Mouse (Mus musculus) lung, postnatal 10 days (tissue): ENCODE data around the gene Mta1.

Source experiments
- DNase-seq: peaks from one replicate; pipeline ENCODE4 v3.0.0; 2021

Mta1 gene

DNA sequence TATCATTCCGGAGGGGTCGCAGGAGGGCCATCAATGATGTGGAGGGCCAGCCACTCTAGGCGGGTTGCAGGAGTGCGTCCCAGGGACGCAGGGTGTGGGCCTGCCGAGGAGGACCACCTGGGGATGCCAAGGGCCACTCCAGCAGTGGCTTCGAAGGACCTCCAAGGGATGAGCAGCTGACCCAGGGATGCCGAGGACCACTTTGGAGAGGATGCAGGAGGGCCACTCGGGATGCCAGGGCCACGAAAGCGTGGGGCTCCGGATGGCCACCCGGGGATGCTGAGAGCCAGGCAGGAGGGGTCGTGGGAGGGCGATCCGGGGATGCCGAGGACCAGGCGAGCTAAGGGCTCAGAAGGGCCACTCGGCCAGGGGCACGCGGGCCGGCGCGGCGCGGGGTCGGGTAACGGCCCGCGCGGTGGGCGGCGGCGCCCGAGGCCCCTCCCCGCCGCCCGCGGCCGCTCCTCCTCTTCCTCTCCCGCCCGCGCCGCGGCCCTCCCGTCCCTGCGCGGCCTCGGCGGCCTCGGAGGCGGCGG lies at the start of gene Mta1:
Gene Mta1 (plus strand): TSS at position 530 of the 533 bp plus-strand sequence.
- peak; percentile 53 for DNase-seq

DNA sequence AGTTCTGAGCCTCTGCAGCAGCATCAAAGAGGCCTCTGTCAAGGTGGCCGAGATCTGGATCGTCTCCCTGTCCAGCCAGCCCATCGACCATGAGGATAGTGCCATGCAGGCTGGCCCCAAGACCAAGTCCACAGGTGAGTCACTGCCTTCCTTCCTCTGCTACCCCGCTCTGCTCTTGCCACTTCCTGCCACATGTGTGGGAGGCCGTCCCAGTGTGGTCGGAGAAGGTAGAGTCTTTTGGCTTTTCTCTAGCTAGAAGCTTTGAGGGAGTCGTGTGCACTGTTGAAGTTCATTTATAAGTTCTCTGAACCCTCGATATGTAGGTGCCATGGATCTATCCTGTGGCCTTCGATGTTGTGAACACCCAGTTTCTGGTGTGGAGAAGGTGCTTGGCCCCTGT lies 48.2 kb upstream of the Mta1 start:
- DNase-seq = no peak

DNA sequence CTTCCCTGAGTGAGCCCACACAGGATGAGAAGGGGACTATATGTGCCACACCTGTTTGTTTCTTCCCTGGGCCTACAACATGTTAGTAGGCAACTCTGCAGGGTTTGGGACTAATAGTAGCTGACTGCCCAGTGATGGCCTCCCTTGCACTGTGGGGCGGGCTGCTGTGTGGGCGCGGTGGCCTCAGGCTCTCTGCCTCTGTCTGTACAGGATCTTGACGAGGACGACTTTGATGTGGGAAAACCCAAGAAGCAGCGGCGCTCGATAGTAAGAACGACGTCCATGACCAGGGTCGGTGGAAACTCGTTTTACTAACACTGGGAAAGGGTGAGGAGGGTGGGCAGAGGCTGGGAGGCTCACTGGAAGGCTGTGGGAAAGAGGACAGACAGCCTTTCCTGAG lies 47.4 kb upstream of the Mta1 start:
- no peak for DNase-seq

DNA sequence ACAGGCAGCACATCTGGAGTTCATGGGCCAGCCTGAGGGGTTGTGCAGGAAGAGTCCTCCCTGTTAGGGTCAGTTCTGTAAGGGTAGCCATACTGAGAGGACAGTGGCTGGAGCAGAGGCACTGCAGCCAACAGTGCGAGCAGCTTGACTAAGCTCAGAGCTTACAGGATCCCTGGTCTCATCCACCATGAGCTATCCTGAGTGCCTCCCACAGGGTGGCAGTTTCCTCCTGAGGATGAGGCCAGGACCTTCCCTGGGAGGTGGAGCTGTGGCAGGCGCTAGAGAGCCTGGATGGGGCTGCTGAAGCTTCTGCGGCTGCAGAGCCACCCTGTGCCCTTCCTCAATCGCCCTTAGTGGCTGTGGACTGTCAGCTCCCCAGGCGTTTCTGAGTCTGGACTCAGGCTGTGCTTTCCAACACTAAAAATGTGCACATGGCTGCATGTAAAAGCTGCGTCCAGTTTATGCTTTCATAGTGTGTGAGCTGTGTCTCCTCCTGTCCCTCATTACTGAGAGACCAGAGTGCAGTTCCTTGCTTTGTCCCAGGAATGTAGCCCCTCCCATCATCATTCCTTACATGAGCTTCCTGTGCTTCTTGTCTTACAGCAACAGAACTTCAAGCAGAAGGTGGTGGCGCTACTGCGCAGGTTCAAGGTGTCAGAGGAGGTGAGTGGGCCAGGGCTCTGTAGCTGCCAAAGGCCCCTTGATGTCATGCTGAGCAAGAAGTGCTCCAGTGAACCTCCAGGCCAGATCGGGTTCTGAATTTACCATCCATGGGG lies 46.3 kb upstream of the Mta1 start:
- peak; percentile 43 for DNase-seq

DNA sequence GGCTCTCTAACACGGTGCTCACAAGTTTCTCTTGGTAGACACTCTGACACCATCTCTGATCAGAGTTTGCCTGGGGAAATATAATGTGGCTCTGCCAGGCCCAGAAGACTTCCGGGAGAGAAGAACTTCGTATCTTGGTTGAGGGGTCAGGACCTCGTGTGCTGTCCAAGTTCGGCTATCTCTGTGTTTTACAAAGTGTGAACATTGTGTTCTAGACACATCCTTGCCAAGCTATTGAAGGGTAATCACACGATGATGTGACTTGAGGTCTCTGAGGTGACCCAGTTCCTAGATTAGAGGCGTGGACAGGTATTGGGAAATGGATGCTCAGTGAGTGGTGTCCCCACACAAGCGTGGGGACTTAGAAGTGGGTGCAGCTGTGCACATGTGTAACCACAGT lies 42.0 kb upstream of the Mta1 start:
- DNase-seq = no peak

DNA sequence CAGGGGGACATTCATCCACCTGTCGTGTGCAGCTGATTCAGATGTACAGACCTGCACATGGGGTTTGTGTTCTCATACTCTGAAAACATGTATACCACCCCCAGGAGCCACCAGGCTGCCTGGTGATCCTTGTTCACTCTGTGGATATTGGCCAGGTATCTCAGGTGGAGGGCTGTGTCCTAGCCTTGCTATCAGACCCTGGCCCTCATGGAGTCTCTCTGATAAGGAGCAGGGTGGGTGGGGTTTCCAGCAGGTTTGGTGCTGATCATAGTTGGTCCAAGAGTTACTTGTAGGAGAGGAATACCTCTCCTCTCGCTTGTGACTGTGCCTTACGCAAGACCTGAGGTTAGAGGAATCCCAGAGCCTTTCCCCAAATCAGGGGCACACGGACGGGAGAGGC lies 37.9 kb upstream of the Mta1 start:
- no peak for DNase-seq

DNA sequence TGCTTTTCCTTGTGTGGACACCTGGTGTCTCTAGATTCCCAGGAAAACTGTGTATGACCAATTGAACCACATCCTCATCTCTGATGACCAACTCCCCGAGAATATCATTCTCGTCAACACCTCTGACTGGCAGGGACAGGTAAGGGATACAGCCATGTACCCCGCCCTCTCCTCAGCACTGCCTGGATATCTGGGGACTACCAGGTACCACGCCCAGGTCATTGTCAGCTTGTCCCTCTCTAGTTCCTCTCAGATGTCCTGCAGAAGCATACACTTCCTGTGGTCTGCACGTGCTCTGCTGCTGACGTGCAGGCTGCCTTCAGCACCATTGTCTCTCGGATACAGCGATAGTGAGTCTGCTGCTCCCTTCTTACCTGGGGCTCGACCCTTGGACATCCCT lies 36.5 kb upstream of the Mta1 start:
- DNase-seq = no peak

DNA sequence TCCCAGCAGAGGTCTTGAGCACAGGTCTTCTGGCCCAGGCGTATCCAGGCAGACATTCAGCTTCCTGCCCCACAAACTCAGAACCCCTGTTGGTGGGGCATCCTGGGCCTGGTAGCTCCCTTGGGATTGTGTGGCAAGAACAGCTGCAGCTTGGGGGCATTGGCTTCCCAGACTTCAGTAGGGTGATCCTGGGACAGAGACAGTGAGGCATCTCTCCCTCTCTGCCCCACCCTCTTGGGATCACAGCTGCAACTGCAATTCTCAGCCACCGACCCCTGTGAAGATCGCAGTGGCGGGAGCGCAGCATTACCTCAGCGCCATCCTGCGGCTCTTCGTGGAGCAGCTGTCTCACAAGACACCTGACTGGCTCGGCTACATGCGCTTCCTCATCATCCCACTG lies 35.9 kb upstream of the Mta1 start:
- DNase-seq = no peak

DNA sequence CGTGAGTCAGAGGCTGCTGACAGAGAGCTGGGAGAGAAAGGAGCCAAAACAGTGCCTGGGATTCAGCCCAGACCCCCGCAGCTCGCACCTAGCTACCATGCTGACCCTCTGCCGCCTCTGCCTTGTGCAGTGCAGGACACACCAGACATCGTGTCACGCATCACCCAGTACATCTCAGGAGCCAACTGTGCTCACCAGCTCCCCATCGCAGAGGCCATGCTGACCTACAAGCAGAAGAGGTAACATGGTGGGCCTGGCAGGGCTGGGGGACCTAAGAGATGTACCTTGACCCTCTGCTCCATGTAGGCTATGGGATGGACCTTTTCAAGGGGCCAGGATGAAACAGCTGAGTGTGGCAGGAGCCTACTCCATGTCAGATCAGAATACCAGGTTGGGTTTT lies 34.4 kb upstream of the Mta1 start:
- no peak for DNase-seq

DNA sequence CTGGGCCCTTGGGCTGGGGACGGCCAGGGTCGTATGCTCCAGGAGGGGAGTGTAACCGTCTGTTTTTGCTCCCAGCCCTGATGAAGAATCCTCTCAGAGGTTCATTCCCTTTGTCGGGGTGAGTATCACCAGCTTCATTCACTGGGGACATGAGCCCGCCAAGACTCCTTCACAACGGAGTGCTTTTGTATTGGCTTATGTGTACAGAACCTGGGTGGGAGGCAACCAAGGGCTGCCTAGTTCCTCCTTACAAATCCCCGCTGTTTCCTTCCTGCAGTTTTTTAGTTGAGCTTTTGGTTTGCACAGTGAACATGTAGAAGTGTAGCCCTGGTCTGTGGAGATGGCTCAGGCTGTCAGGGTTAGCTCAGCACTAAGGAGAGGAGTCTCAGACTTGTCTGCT lies 30.1 kb upstream of the Mta1 start:
- DNase-seq = no peak

DNA sequence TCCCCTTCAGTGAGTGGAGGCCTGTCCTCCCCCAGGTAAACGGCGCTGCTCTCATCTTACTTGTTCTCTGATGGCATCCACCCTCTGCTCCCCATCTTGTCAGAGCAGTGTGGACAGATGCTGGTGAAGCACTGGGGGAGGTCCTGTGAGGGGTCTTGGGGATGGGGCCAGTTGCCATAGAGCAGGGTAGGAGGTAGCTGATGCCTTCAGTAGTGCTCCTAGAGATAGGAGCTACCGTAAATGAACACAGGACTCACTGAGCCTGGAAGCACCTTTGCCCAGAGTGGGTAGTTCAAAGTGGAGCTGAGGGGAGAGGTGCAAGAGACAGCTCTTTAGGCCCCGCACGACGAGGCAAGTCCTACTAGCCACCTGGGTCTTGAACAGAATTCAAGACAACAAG lies 28.7 kb upstream of the Mta1 start:
- no peak for DNase-seq

DNA sequence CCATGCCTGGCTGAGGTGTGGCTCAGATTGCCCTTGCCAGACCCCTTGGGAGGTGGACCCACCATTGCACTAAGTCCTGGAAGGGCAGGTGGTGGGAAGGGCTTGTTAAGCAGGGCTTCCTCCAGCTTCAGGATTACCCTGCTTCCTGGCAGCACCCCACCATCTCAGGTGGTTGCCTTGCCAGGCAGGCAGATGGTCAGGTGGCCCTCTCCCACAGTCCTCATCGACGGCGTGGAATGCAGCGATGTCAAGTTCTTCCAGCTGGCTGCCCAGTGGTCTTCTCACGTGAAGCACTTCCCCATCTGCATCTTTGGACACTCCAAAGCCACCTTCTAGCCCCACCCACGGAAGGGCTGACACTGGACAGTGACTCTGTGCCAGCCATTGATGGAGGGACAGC lies 26.8 kb upstream of the Mta1 start:
- no peak for DNase-seq

DNA sequence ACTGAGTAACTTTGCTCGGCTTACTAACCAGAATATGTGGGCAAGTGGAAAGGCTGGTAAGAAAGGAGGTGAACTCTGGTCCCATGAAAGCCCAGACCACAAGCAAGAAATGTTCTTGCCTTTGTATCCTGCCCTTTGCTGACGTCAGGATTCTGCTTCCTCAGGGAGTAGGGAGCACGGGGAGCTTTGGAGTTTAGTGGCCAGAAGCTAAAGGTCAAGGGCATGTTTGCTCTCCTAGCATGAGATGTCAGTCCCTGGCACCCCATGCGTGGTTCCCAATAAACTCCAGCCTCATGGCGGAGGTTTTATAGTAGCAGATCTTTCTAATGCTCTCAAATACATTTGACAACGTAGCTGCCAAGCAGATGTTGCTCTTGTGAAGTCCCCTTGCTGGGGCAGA lies 26.3 kb upstream of the Mta1 start:
- no peak for DNase-seq

DNA sequence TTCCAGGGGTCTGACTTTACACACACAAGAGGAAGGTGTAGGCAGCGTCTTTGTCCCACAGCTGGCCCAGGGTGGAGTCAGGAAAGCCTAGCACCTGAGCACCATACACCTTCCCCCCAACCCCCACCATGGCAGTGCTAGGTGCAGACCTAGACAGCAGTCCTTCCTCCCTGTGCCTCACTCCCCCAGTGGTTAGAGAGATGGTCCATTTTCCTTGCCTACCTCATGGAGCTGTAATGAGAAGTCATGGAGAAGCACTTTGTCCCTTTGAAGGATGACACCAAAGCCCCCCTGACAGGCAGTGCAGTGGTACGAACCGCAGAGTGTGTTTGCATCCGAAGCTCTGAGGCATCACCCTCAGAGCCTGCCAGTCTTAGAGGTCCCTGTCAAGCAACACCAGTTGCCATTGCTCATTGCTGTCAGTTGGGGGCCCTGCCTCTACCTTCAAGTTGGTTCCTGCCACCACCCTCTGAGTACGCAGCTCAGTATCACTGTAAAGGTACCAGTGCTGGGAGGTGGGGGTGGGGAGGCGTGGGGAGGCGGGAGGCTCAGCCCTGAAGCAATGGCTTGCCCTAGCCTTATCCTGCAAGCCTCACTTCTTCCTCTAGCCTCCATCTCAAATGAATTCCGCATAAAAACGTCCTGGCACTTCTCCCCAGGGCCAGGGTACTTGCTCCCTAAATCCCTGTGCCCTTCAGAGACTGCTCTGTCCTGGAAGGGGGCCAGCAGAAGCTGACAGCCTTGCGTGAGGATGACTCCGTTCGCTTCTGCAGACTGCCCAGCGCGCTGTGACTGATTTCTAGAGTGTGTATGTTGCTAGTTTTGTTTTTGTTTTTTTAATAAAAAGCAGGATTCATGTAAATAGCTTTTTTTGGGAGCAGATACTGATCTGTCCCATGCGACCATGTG lies 24.4 kb upstream of the Mta1 start:
- DNase-seq = peak; percentile 38

DNA sequence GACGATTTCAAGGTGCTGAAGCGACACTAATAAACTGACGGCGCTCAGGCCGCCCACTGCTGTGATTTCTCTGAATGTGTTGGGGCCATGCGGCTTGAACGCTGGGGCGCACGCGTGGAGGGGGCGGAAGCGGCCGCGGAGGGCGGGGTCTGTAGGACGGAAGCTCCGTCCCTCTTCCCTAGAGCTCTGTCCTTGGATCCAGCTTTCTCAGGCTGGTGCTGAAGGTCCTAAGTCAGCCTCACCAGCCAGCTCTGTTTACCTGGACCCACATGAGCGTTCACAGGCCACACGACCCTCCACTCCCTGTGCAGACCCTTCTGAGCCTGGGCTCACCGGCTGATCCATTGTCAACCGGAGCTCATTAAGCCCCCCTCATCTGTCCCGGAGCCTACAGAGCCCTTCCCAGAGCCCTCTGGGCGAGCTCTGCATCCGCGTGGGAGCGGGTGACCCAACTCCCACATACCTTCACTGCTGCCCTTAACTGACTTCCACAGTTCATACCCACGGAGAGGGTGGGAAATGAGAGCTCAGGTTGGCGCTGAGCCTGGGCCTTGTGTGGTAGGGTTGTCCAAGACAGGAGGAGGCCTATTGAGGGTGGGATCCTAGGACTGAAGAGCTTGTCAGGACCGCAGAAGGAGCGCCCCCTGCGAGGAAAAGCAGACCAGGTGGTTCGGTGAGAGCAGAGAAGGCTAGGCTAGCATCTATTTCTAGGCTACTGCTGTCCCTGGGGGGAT lies 23.6 kb upstream of the Mta1 start, which contains the start of gene Tex22:
Gene Tex22 (plus strand): TSS at position 174 of the 734 bp plus-strand sequence.
- DNase-seq = peak; percentile 92

DNA sequence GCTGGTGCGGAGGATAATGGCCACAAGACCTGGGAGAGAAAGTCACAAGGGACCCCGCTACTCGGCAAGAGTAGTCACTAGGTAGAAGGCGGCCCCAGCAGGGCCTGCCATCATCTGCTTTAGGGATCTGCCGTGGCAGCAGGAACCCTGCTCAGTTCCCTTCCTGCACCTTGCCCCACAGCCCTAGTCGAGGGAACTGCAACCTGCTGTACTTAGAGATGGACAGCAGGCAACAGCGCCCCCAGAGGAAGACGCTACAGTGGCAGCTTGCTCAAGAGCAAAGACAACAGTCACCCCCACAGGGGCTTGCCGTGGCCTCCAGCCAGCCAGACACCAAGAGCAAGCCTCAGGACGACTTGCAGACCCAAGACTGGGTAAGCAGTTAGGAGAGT lies 23.0 kb upstream of the Mta1 start:
- DNase-seq = peak; percentile 93

DNA sequence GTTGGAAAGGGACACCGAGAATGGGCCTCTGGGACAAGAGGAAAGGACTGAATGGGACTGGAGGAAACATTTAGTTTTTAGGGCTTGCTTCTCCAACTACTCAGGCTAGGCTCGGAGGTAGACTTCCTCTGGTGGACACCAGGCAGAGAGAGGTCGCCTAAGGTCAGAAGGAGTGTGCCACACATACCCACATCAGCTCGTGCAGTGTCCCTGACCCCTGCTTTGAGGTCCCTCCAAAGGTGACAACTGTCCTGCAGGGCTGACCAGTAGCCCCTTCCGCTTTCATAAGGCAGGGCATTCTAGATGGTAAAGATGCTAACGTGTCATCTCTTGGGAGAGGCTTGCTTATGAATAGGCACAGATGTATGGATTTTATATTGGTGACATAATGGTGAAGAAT lies 22.6 kb upstream of the Mta1 start:
- DNase-seq = no peak

DNA sequence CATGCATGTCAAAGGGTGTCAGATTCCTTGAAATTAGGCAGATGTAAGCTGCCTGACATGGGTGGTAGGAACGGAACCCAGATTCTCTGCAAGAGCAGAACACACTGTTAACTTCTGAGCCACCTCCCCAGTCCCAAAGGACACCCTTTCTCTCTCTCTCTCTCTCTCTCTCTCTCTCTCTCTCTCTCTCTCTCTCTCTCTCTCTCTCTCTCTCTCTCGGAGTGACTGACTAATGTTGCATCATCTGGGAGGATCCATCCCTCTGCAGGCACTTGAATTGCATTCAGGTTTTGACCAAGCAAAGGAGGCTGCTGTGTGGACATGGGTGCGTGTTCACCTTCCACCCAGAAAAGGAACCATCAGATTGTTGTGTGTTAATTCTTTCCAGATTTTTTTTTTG lies 10.8 kb upstream of the Mta1 start:
- no peak for DNase-seq

DNA sequence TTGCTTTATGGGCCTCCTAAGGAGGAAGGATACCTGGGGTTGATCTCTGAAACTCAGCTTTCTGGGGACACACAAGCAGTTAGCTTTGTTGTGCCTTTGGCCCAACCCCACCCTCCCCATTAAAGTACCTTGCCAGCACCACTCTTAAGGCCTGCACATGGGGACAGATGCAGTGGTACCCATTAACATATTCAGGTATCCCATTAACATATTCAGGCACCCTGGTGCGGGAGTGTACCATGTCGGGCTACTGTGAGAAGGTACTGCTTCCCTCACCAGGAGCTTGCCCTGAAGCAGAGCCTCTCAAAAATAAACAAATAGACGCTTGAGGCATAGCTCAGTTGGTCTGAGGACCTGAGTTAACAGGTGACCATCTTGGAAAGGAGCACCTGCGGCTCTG lies 10.1 kb upstream of the Mta1 start:
- DNase-seq = no peak

DNA sequence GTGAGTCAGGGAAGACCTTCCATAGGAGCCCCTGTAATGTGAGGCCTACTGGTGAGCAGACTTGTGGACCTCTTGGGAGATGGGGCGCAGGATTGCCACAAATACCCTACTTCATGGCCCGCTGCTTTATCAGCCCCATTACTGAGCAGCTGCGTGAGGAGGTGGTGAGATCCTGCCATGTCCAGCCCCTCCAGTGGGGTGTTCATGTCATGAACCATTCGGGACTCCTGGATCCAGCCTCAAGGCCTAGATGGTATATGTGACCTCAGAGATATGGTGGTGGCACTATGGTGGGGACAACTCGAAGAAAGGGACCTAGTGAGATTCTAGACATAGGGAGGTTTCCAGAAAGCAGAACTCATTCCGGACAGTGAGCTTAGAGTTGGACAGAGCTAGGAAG lies 9.0 kb upstream of the Mta1 start:
- DNase-seq = no peak

DNA sequence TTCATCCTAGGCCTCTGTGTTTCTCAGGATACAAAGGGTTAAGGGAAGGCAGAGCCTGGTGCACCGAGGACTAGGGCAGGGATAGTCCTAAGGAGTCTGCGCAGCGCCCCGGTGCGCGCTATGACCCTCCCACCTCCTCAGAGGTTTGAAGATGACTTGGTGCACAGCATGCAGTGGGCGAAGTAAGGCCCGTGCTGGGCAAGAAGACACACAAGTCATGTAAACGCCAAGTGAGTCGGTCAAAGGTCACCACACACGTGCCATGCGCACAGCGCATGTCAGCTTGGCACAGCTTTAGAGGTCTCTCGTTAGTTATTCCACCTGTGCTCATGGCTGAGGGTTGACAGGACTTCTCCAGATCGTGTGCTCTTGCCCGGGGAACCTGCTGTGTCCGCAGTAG lies 8.0 kb upstream of the Mta1 start:
- DNase-seq = no peak

DNA sequence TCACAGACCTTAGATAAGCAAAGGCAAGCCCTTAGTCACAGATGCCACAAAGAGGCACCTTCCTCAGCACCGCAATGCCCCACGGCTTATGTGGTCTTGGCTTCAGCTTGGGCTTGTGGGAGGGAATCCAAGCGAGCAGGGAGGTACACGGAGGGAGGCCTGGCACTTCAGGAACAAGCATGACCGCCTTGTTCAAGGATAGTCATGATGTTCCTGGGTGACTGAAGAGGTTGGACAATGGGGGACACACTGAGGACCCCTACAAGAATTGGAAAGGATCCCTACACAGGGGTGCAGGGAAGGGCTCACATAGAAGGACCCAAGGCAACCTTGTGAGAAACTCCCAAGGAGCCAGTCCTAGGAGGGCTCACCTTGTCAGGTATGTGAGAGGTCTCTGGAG lies 1.0 kb upstream of the Mta1 start:
- DNase-seq = no peak

DNA sequence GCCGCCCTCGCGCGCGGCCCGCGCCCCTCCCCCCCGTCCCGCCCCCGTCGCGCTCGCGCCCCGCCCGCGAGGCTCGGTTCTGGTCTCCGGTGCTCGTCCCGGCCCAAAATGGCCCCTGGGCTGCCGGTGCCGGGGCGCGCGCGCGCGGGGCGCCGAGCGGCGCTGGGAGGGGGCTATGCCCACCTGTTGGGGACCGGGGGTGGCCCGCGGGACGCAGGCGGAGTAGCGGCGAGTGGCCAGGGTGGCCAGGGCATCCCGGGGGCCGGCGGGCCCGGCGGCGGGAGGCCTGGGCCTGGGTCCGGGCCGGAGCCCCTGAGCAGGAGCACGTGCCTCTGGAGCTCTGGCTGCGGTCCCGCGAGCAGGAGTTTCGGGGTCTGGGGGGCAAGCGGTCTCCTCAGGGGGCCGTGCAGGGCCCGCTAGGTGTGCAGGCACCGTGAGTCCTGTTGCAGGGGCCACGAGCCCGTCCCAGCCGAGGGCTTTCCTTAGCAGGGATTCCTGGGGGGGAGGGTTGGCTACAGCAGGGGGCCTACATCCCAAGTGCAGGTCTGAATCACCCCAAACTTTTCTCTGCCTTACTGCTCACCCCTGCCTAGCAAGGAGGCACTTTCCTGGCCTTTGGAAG lies 563 bp downstream of the Mta1 start:
- DNase-seq = no peak
